Comparison of ENCODE assay signal across 8 mouse cellular contexts in genomic region chr11:70667271-70668150, GRCm38 (mm10). TPM values are rescaled to one million over a fixed set of nuclear protein-coding genes. Genes with fewer than 3 reads are reported as not detected.
A peak's percentile ranks its signal among the peaks of the same experiment; 100 is the strongest.
DNase-seq lines count a peak whose midpoint lies in the region; ATAC-seq lines count a peak whose summit lies in the region.

No protein-coding gene starts in this region.

- H3K27me3 ChIP-seq in heart, embryonic 15.5 days, result no peaks in the 10 kb centered on the region
- no peaks in the 10 kb centered on the region for H3K27me3 ChIP-seq in hindbrain, embryonic 14.5 days (ENCODE audit: control insufficient read depth, insufficient read depth, low read length)
- H3K27me3 ChIP-seq in midbrain, embryonic 14.5 days (ENCODE audit: control insufficient read depth, insufficient read depth, low read length), result no peaks in the 10 kb centered on the region

- no peaks in the 10 kb centered on the region for H3K9me3 ChIP-seq in heart, embryonic 15.5 days (replicated peaks)
- H3K9me3 ChIP-seq in hindbrain, embryonic 14.5 days (ENCODE audit: control insufficient read depth, low read length), result no peaks in the 10 kb centered on the region
- no peaks in the 10 kb centered on the region for H3K9me3 ChIP-seq in midbrain, embryonic 14.5 days (ENCODE audit: control insufficient read depth, low read length)

- peaks cover 26% of the 10 kb centered on the region for H3K4me1 ChIP-seq in heart, embryonic 15.5 days (replicated peaks)
- H3K4me1 ChIP-seq in brown adipose tissue, adult 24 weeks (ENCODE audit: control insufficient read depth, insufficient read depth, insufficient read length, low read length), result no peaks in the 10 kb centered on the region
- peaks cover 22% of the 10 kb centered on the region for H3K4me1 ChIP-seq in hindbrain, embryonic 14.5 days (replicated peaks; ENCODE audit: control insufficient read depth, insufficient read depth, low read length)
- peaks cover 19% of the 10 kb centered on the region for H3K4me1 ChIP-seq in midbrain, embryonic 14.5 days (ENCODE audit: control insufficient read depth, insufficient read depth, low read length)

- DNase-seq in heart, postnatal 36 days, result no peak
- DNase-seq in hindbrain, embryonic 14.5 days (ENCODE audit: low spot score), result no peak
- no peak for DNase-seq in midbrain, embryonic 14.5 days
- DNase-seq in thymus, postnatal 14 days, result no peak
- no peak for DNase-seq in ovary, postnatal 14 days (ENCODE audit: low spot score)
- no peak for DNase-seq in adrenal gland, adult 18-20 months (ENCODE audit: low spot score in 2 of 2)

- H3K36me3 ChIP-seq in heart, embryonic 15.5 days, result peaks cover 36% of the 10 kb centered on the region
- peaks cover 47% of the 10 kb centered on the region for H3K36me3 ChIP-seq in hindbrain, embryonic 14.5 days (replicated peaks; ENCODE audit: control insufficient read depth, insufficient read depth)
- H3K36me3 ChIP-seq in midbrain, embryonic 14.5 days (ENCODE audit: control insufficient read depth, insufficient read depth, low read length), result peaks cover 44% of the 10 kb centered on the region

- 64% methylated on average over 14 of the region's 14 CpGs for WGBS in heart, embryonic 15.5 days
- WGBS in hindbrain, embryonic 14.5 days, result 83% methylated on average over 14 of the region's 14 CpGs
- 83% methylated on average over 14 of the region's 14 CpGs for WGBS in midbrain, embryonic 14.5 days

- ATAC-seq in heart, embryonic 15.5 days (replicated peaks; ENCODE audit: insufficient number of reproducible peaks, insufficient read depth, low FRiP score, low read depth), result no peak
- ATAC-seq in hindbrain, embryonic 14.5 days (ENCODE audit: low FRiP score), result no peak
- ATAC-seq in midbrain, embryonic 14.5 days (ENCODE audit: low FRiP score, low TSS enrichment), result no peak

- H3K27ac ChIP-seq in heart, embryonic 15.5 days, result peak overlapping the region; percentile 97
- H3K27ac ChIP-seq in brown adipose tissue, adult 24 weeks (replicated peaks; ENCODE audit: low read depth, low read length), result peak overlapping the region; percentile 29; the same call in 1 of the 2 replicates
- peak overlapping the region; percentile 98 for H3K27ac ChIP-seq in hindbrain, embryonic 14.5 days
- H3K27ac ChIP-seq in midbrain, embryonic 14.5 days (replicated peaks; ENCODE audit: low read depth, low read length), result no peak overlapping the region

- peak overlapping the region; percentile 49 for H3K9ac ChIP-seq in heart, embryonic 15.5 days
- H3K9ac ChIP-seq in hindbrain, embryonic 14.5 days, result peak overlapping the region; percentile 64
- H3K9ac ChIP-seq in midbrain, embryonic 14.5 days (replicated peaks; ENCODE audit: low read length), result peak overlapping the region; percentile 49; the same call in 1 of the 2 replicates

- intact Hi-C loops in heart, postnatal 36 days (cut with DNase I), result loop anchor here (1.0 kb wide), 1 partner anchor 11 kb away; no protein-coding TSS in a partner anchor

- peak overlapping the region; percentile 68 for H3K4me2 ChIP-seq in heart, embryonic 15.5 days
- H3K4me2 ChIP-seq in hindbrain, embryonic 14.5 days (replicated peaks), result peak overlapping the region; percentile 81
- H3K4me2 ChIP-seq in midbrain, embryonic 14.5 days (ENCODE audit: low read length), result peak overlapping the region; percentile 79

- H3K4me3 ChIP-seq in heart, embryonic 15.5 days, result peak overlapping the region; percentile 61
- 0 out of 2 replicates have a peak overlapping the region, but pooled peaks have one; percentile 5 for H3K4me3 ChIP-seq in brown adipose tissue, adult 24 weeks (ENCODE audit: insufficient read depth, low read depth, low read length)
- H3K4me3 ChIP-seq in hindbrain, embryonic 14.5 days (replicated peaks; ENCODE audit: low read length), result peak overlapping the region; percentile 71
- H3K4me3 ChIP-seq in midbrain, embryonic 14.5 days (replicated peaks; ENCODE audit: low read depth, low read length), result peak overlapping the region; percentile 65

RNA-seq across cellular contexts. Expression of gene Spag7, which starts 1.7 kb away (rescaled TPM):
- 168 and 186 TPM in 2 replicates for polyA plus RNA-seq in heart, embryonic 15.5 days (2015; fragmentation: Nextera tagmentation; extraction: Ambion mirVana)
- total RNA-seq in heart, postnatal 36 days (2021), result 10 to 100 TPM; 95.0 to 98.6 TPM
- polyA plus RNA-seq in brown adipose tissue, adult 24 weeks (2012; ENCODE audit: insufficient read depth, insufficient read length, missing spikeins), result 74.7 and 107 TPM in 2 replicates
- 94.8 and 115 TPM in 2 replicates for polyA plus RNA-seq in hindbrain, embryonic 14.5 days (2014; fragmentation: Nextera tagmentation; extraction: Ambion mirVana)
- 101 and 132 TPM in 2 replicates for polyA plus RNA-seq in midbrain, embryonic 14.5 days (2014; fragmentation: Nextera tagmentation; extraction: Ambion mirVana)
- 10 to 100 TPM; 70.4 to 91.3 TPM for total RNA-seq in adrenal gland, adult 18-20 months (2021)

RNA-seq across cellular contexts. Expression of gene Eno3, which starts 10.5 kb away (rescaled TPM):
- polyA plus RNA-seq in heart, embryonic 15.5 days (2015; fragmentation: Nextera tagmentation; extraction: Ambion mirVana), result 389 and 492 TPM in 2 replicates
- 1,000 to 10,000 TPM; 1,887 to 1,957 TPM for total RNA-seq in heart, postnatal 36 days (2021)
- 40.8 and 79.3 TPM in 2 replicates for polyA plus RNA-seq in brown adipose tissue, adult 24 weeks (2012; ENCODE audit: insufficient read depth, insufficient read length, missing spikeins)
- 6.4 and 7.8 TPM in 2 replicates for polyA plus RNA-seq in hindbrain, embryonic 14.5 days (2014; fragmentation: Nextera tagmentation; extraction: Ambion mirVana)
- 8.5 and 8.7 TPM in 2 replicates for polyA plus RNA-seq in midbrain, embryonic 14.5 days (2014; fragmentation: Nextera tagmentation; extraction: Ambion mirVana)
- 10 to 100 TPM; 29.0 to 44.2 TPM for total RNA-seq in adrenal gland, adult 18-20 months (2021)

RNA-seq across cellular contexts. Expression of gene Pfn1, which starts 13.1 kb away (rescaled TPM):
- 1,318 and 1,359 TPM in 2 replicates for polyA plus RNA-seq in heart, embryonic 15.5 days (2015; fragmentation: Nextera tagmentation; extraction: Ambion mirVana)
- total RNA-seq in heart, postnatal 36 days (2021), result 100 to 1,000 TPM; 283 to 296 TPM
- polyA plus RNA-seq in brown adipose tissue, adult 24 weeks (2012; ENCODE audit: insufficient read depth, insufficient read length, missing spikeins), result 244 and 265 TPM in 2 replicates
- polyA plus RNA-seq in hindbrain, embryonic 14.5 days (2014; fragmentation: Nextera tagmentation; extraction: Ambion mirVana), result 662 and 703 TPM in 2 replicates
- polyA plus RNA-seq in midbrain, embryonic 14.5 days (2014; fragmentation: Nextera tagmentation; extraction: Ambion mirVana), result 661 and 672 TPM in 2 replicates
- 100 to 1,000 TPM; 619 to 923 TPM for total RNA-seq in adrenal gland, adult 18-20 months (2021)

RNA-seq across cellular contexts. Expression of gene Slc25a11, which starts 20.2 kb away (rescaled TPM):
- polyA plus RNA-seq in heart, embryonic 15.5 days (2015; fragmentation: Nextera tagmentation; extraction: Ambion mirVana), result 279 TPM in 2 replicates
- 100 to 1,000 TPM; 570 to 607 TPM for total RNA-seq in heart, postnatal 36 days (2021)
- 166 and 170 TPM in 2 replicates for polyA plus RNA-seq in brown adipose tissue, adult 24 weeks (2012; ENCODE audit: insufficient read depth, insufficient read length, missing spikeins)
- 158 TPM in 2 replicates for polyA plus RNA-seq in hindbrain, embryonic 14.5 days (2014; fragmentation: Nextera tagmentation; extraction: Ambion mirVana)
- polyA plus RNA-seq in midbrain, embryonic 14.5 days (2014; fragmentation: Nextera tagmentation; extraction: Ambion mirVana), result 158 and 171 TPM in 2 replicates
- 100 to 1,000 TPM; 131 to 138 TPM for total RNA-seq in adrenal gland, adult 18-20 months (2021)

RNA-seq across cellular contexts. Expression of gene Camta2, which starts 20.4 kb away (rescaled TPM):
- 11.3 and 16.0 TPM in 2 replicates for polyA plus RNA-seq in heart, embryonic 15.5 days (2015; fragmentation: Nextera tagmentation; extraction: Ambion mirVana)
- total RNA-seq in heart, postnatal 36 days (2021), result 10 to 100 TPM; 39.2 to 39.6 TPM
- 15.8 and 16.3 TPM in 2 replicates for polyA plus RNA-seq in brown adipose tissue, adult 24 weeks (2012; ENCODE audit: insufficient read depth, insufficient read length, missing spikeins)
- 24.2 and 26.1 TPM in 2 replicates for polyA plus RNA-seq in hindbrain, embryonic 14.5 days (2014; fragmentation: Nextera tagmentation; extraction: Ambion mirVana)
- polyA plus RNA-seq in midbrain, embryonic 14.5 days (2014; fragmentation: Nextera tagmentation; extraction: Ambion mirVana), result 19.4 and 21.0 TPM in 2 replicates
- total RNA-seq in adrenal gland, adult 18-20 months (2021), result 10 to 100 TPM; 43.7 to 54.7 TPM

Comparison
In these comparisons a context has a peak if more than half of its experiments do, and no peak if none do; other contexts are left out.
1. H3K4me3 ChIP-seq: peak in every context shown above with its lines; median percentile 71 in hindbrain, embryonic 14.5 days; 65 in midbrain, embryonic 14.5 days; 61 in heart, embryonic 15.5 days; 5 in brown adipose tissue, adult 24 weeks.